Mouse (Mus musculus) brain, adult 2 months (tissue): ENCODE results near the gene Nav2.

Experiments used
- DNase-seq: peaks from one replicate; pipeline ENCODE4 v3.0.0; 2011; ENCODE audit warnings: low read depth, low spot score

Nav2 gene

GRCm38 (mm10) chr7:49393857-49394256 lies 485.3 kb downstream of the Nav2 start:
- DNase-seq, result no peak

- no peak for DNase-seq
Observed at GRCm38 (mm10) chr7:49396202-49396601, 487.7 kb downstream of the Nav2 start.

GRCm38 (mm10) chr7:49397441-49398003 lies 489.0 kb downstream of the Nav2 start:
- peak; percentile 53 for DNase-seq

GRCm38 (mm10) chr7:49398020-49398516 lies 489.6 kb downstream of the Nav2 start:
- no peak for DNase-seq

- DNase-seq, result peak; percentile 89
Observed at GRCm38 (mm10) chr7:49399314-49399713, 490.8 kb downstream of the Nav2 start.

GRCm38 (mm10) chr7:49400463-49400862 lies 491.9 kb downstream of the Nav2 start:
- no peak for DNase-seq

- DNase-seq, result no peak
Observed at GRCm38 (mm10) chr7:49402526-49402925, 494.0 kb downstream of the Nav2 start.

GRCm38 (mm10) chr7:49407688-49408087 lies 499.2 kb downstream of the Nav2 start:
- no peak for DNase-seq

GRCm38 (mm10) chr7:49408625-49409024 lies 500.1 kb downstream of the Nav2 start:
- DNase-seq, result no peak

GRCm38 (mm10) chr7:49409265-49409664 lies 500.7 kb downstream of the Nav2 start:
- no peak for DNase-seq

GRCm38 (mm10) chr7:49410188-49410587 lies 501.7 kb downstream of the Nav2 start:
- peak; percentile 63 for DNase-seq

GRCm38 (mm10) chr7:49410892-49411291 lies 502.4 kb downstream of the Nav2 start:
- DNase-seq, result no peak

GRCm38 (mm10) chr7:49411803-49412202 lies 503.3 kb downstream of the Nav2 start:
- DNase-seq, result no peak

GRCm38 (mm10) chr7:49415131-49415530 lies 506.6 kb downstream of the Nav2 start:
- DNase-seq, result peak; percentile 44

- DNase-seq, result no peak
Observed at GRCm38 (mm10) chr7:49415716-49416115, 507.2 kb downstream of the Nav2 start.

- DNase-seq, result peak; percentile 60
Observed at GRCm38 (mm10) chr7:49418841-49419240, 510.3 kb downstream of the Nav2 start.

- peak; percentile 30 for DNase-seq
Observed at GRCm38 (mm10) chr7:49420139-49420802, 511.8 kb downstream of the Nav2 start.

GRCm38 (mm10) chr7:49421261-49421660 lies 512.7 kb downstream of the Nav2 start:
- DNase-seq, result no peak

GRCm38 (mm10) chr7:49423943-49424342 lies 515.4 kb downstream of the Nav2 start:
- no peak for DNase-seq

- DNase-seq, result peak; percentile 73
Observed at GRCm38 (mm10) chr7:49426060-49426459, 517.5 kb downstream of the Nav2 start.

GRCm38 (mm10) chr7:49427843-49428242 lies 519.3 kb downstream of the Nav2 start:
- peak; percentile 73 for DNase-seq

GRCm38 (mm10) chr7:49428947-49429346 lies 520.4 kb downstream of the Nav2 start:
- peak; percentile 81 for DNase-seq

GRCm38 (mm10) chr7:49430808-49431207 lies 522.3 kb downstream of the Nav2 start:
- DNase-seq, result no peak
